ENCODE assay signal across 9 mouse cellular contexts in the genomic region with DNA sequence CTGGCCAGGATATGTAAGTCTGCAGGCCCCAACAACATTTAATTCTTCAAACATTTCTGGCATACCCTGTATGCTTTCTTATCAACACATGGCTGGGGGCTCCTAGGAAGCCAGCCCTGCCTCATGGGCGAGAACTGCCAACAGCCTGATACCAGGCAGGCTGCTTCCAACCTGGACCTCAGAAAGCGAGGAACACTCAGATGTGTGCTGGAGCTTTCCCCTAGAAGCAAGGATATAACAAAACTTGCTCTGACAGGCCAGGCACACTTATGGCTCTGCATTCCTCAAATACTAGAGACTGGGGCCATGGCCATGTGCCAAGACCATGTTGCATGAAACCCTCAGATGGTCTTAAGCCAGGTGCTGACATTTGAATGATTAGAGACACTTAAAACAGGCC.
DNase-seq lines count a peak whose midpoint lies in the region; ATAC-seq and TF ChIP-seq lines count a peak whose summit lies in the region.
"Had no signal": no experiment of that assay in that cellular context is flagged by ENCODE, and none has a peak within 500 bp of the region (broad histone marks: within the 10 kb centered on the region; RNA-seq: fewer than 3 reads in every experiment).

No protein-coding gene starts in this region.

- no peak for TF ChIP-seq POLR2A in kidney, adult 2 months (IDR thresholded peaks at IDR 0.05; ENCODE audit: low read depth, low read length)

- no peaks in the 10 kb centered on the region for H3K9me3 ChIP-seq in limb, embryonic 15.5 days
- H3K9me3 ChIP-seq: neural tube, embryonic 12.5 days had no signal

- no peak overlapping the region for H3K4me2 ChIP-seq in limb, embryonic 15.5 days
- H3K4me2 ChIP-seq: neural tube, embryonic 12.5 days had no signal

- peak; percentile 58; the same call in 1 of the 2 replicates for ATAC-seq in limb, embryonic 15.5 days (ENCODE audit: insufficient number of reproducible peaks, low FRiP score, low TSS enrichment, low read depth)

- DNase-seq in kidney, postnatal 25 days: peak; percentile 46 to 47
- DNase-seq in kidney, adult 2 months: no peak
- peak; percentile 28 for DNase-seq in 416B (ENCODE audit: low read depth)
- peak; percentile 76 for DNase-seq in NIH3T3 (ENCODE audit: low read depth)
- no peak for DNase-seq in layer of hippocampus, adult 11-12 months (ENCODE audit: low spot score)
- no peak for DNase-seq in ovary, adult 18-20 months (ENCODE audit: low spot score)

- no peak overlapping the region for H3K9ac ChIP-seq in limb, embryonic 15.5 days
- H3K9ac ChIP-seq: neural tube, embryonic 12.5 days had no signal

- H3K4me1 ChIP-seq in kidney, adult 2 months (ENCODE audit: control insufficient read depth, insufficient read depth, low read length): no peaks in the 10 kb centered on the region; the same call in 1 of the 2 replicates
- H3K4me1 ChIP-seq in limb, embryonic 15.5 days: peaks cover 19% of the 10 kb centered on the region
- H3K4me1 ChIP-seq: neural tube, embryonic 12.5 days had no signal

- 65% methylated on average over 2 of the region's 2 CpGs for WGBS in kidney, adult 2 months
- 28% methylated on average over 2 of the region's 2 CpGs for WGBS in limb, embryonic 15.5 days

- H3K27ac ChIP-seq in kidney, adult 2 months (ENCODE audit: insufficient read depth, low read depth, low read length): no peak overlapping the region
- peak overlapping the region; percentile 67 for H3K27ac ChIP-seq in limb, embryonic 15.5 days
- H3K27ac ChIP-seq: heart, adult 2 months; neural tube, embryonic 12.5 days had no signal

- H3K36me3 ChIP-seq in kidney, adult 2 months (ENCODE audit: control insufficient read depth, insufficient read depth, low read length): no peaks in the 10 kb centered on the region
- no peaks in the 10 kb centered on the region for H3K36me3 ChIP-seq in limb, embryonic 15.5 days
- H3K36me3 ChIP-seq: neural tube, embryonic 12.5 days had no signal

- no peak for TF ChIP-seq CTCF in kidney, adult 2 months (conservative IDR thresholded peaks at IDR 0.05; ENCODE audit: insufficient read depth, insufficient read length, low read depth, low read length)

- no peaks in the 10 kb centered on the region for H3K27me3 ChIP-seq in kidney, adult 2 months (replicated peaks; ENCODE audit: control insufficient read depth, insufficient read depth, low read length)
- H3K27me3 ChIP-seq in limb, embryonic 15.5 days: no peaks in the 10 kb centered on the region
- H3K27me3 ChIP-seq: neural tube, embryonic 12.5 days had no signal

- H3K4me3 ChIP-seq in kidney, adult 2 months (ENCODE audit: insufficient read depth, low read depth, low read length): no peak overlapping the region
- H3K4me3 ChIP-seq in limb, embryonic 15.5 days: no peak overlapping the region
- H3K4me3 ChIP-seq: heart, adult 2 months; neural tube, embryonic 12.5 days had no signal

Comparison
In these comparisons a context has a peak if more than half of its experiments do, and no peak if none do; other contexts are left out.
1. DNase-seq: peak in kidney, postnatal 25 days (2 of 2), 416B (single experiment) and NIH3T3 (single experiment); none in kidney, adult 2 months (single experiment), layer of hippocampus, adult 11-12 months (single experiment) and ovary, adult 18-20 months (single experiment).